Mouse (Mus musculus) cerebellum, adult 11 months (tissue): ENCODE data around the gene Mill2.

Experiments
- DNase-seq: peaks from one replicate; pipeline ENCODE4 v3.0.0; 2022

The Mill2 gene

DNA sequence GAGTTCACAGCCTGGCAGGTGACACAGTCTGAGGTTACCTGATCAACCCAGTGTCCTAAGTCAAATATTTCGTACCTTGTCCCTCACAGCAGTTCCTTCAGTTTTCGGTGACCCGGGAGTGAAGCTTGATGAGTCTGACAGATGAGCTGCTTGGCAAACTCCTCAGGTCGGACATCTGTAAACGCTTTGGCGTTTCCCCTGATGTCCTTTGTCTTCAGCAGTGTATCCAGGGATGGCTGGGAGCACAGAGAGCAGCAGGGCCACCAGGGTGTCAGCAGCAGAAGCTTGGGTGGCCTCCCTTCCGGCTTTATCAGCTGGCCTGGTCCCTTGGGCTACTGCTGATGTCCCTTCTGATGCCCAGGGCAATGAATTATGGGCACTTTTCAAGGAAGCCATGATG lies 38.9 kb downstream of the Mill2 start:
- DNase-seq: no peak

DNA sequence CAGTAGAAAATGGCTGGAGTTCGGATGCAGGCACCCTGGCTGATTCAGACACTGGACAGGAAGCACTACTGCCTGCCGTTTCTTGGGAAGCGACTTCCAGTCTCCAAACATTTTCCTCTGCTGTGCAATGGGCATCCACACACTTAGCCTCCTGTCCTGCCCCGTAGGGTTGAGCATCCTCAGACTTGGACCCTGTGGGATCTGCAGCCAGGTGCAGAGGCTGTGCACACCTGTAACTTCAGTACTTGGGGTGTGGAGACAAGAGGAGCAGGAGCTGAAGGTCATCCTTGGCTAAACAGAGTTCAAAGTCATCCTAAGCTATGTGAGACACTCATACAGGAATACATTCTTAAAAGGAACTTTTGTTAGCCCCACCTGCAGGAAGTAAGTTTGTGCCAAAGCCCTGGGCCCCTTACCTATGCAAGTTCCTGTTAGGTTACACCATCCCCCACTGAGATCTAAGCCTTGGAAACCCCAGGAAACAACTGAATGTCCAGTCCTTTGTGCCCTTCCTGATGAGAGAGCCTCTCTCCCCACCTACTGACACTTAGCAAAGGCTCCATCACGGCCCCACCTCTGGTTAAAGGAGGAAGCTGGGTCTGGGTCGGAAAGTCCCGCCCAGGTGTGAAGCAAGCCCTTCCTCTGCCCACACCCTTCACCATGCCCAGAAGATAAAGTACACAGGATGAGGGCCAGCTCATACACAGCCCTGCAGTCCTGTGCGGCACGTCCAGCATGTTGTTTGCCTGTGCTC lies 44.4 kb downstream of the Mill2 start:
- no peak for DNase-seq

DNA sequence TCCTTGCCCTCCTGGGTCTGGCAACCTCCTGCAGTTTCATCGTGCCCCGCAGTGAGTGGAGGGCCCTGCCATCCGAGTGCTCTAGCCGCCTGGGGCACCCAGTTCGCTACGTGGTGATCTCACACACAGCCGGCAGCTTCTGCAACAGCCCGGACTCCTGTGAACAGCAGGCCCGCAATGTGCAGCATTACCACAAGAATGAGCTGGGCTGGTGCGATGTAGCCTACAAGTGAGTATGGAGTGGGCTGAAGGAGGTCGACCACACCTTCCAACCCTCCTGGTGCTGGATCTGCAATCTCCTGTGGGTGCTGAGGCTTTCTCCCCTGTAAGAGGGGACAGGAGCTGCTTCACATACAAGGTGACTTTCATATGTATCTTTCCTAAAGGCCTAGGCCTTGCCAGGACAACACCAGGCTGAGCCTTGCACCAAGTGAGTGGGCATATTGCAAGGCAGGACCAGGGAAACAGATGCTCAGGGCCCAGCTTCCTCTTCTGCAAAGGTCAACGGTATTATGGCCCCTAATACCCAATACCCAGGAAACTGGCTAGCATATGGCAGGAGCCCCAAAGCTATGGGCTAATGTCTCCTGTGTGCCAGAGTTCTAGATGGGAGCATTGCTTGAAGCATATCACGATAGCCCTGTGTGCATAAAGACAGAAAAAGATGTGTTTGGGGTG lies 45.1 kb downstream of the Mill2 start:
- no peak for DNase-seq

DNA sequence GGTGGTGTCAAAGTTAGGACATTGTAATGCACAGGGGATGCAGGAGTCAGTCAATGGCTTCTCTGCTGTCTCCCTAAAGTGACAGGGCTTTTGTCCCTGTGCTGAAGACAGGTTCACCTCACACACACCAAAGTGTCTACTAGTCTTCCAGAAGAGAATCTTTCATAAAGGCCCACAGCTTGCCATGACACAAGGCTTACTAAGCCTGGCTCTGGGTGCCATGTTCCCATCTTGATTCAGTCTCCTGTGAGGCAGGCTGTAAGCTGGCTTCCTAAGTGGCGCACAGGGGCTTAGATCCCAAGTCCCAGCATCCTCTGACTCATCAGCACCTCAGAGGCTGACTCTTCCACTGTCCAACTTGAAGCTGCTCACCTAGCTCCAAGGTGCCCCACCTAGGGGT lies 47.2 kb downstream of the Mill2 start:
- DNase-seq: no peak

DNA sequence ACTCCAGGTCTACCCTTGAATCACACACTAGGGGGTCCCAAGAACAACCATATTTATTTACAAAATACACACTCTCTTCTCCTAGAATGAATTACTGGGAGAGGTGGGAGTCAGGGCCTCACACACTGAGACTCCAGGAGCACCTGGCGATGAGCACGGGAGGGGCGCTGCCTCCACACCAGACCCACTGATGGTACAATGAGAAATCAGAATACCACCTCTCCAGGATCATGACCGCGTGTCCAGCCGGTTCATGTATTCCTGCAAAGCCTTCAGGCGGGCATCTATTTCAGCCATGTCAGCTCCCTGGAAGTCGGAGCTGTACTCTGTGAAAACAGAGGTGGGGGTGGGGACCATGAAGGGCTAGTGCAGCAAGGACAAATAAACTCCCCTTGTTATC lies 51.1 kb downstream of the Mill2 start:
- DNase-seq: no peak

DNA sequence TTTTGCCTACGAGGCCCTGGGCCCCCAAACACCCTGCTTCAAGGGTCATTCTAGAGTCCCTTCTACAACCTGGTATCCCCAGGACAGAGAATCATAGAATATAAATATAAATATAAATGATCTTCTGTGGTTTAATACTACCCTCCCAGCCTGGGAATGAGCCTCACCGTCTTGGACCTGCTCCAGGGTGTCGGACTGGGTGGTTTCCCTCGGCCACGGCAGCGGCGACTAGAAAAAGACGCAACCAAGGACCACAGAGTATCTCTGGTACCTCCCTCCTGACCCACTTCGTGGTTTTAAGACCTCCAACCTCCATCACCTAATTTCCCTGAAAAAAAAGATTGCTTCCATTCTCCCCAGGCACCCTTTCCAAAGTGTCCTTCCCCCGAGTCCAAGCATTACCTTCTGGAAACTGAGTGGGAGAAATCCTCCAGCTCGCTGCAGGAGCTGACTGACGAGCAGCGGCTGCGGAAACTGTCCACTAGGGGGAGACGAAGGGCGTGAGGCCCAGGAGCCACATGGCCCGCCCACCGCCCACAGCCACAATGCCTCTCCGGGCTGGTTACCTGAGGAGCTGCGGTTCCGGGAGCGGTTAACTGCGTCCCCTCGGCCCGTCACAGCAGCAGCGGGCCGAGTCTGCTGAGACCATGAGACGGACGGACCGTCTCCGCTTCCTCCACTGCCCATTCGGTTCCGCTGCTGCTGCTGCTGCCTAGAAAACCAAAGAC lies 52.3 kb downstream of the Mill2 start:
- DNase-seq: peak; percentile 90

DNA sequence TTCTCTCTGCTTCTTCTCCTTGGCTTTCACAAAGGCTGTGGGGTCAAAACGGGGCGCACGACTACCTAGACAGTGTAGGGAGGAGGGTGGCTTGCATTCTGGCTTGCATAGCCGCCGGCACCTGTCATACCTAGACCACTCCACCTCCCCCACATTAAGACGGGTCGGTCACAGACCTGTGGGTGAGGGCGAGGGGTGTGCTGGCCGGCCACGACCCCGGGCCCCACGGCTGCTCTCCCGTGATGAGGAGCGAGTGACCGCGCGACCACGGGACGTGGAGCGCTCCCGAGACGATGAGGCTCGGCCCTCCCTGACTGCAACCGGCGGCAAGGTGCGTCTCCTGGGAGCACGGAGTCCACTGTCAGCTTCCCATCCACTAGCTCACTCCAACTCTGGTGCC lies 53.2 kb downstream of the Mill2 start:
- DNase-seq: no peak

DNA sequence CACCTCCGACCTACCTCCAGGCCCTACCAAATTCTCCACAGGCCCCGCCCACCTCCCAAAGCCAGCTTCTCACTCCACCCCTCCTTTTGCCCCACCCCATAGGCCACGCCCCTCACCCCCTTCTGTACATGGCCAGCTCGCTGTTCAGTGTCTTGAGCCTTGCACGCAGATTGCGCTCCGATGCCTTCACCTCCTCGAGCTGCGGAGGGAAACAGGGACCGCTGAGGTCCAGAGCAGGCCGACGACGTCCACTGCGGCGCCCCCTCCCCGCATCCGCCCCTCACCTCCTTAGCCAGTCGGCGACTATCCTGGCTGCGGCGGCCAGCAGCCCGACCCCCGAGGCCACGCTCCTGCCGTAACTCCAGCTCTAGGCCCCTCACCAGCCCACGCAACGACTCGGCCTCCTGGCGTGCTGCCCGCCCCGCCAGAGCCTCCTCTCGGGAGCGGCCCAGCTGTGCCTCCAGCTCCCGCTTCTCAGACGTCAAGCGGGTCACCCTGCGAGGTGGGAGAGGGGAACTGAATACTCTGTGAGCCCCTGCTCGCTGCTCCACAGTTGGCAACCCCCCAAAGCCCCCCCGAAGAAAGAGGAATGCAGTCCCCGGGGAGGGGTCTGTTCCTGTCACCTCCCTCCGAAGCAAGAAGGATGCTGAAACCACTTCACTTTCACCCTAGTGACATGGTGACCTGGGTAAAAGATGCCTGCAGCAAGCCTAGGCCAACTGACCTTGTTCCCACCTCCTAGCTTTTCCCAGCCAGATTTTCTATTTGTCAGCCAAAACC lies 54.1 kb downstream of the Mill2 start:
- DNase-seq: peak; percentile 82

DNA sequence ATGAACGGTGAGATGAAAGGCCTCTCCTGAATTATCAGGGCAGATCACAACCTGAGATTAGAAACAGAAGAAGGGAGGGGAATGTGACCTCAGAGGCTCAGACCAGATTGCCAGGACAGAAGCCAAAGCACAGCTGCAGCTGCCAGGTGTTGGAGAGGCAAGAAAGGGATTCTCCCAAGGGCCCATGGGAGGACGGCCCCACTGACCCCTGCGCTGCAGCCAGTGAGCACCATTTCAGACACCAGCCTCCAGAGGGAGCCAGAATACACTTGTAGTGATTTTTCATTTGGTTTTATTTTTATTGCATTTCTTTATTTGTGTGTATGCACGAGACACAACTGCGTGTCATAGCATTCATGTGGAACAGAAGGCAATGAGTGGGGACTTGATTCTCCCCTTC lies 56.8 kb downstream of the Mill2 start:
- no peak for DNase-seq

DNA sequence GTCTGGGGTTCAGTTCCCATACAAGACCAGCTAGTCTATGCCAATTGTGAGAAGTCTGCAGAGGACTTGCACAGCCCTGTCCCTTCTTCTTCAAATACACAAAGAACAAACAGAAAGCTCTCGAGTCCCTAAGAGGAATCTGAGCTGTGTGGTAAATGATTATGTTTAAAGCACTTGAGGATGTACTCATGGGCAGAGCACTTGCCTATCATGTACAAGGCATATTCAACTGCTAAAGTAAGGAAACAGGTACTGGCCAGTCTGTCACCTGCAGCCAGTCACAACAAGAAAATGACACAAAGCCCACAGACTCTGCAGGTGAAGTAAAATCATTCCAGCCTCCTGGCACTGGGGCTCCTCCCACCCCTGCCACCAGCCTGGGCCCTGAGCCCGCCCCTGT lies 60.7 kb downstream of the Mill2 start:
- no peak for DNase-seq

DNA sequence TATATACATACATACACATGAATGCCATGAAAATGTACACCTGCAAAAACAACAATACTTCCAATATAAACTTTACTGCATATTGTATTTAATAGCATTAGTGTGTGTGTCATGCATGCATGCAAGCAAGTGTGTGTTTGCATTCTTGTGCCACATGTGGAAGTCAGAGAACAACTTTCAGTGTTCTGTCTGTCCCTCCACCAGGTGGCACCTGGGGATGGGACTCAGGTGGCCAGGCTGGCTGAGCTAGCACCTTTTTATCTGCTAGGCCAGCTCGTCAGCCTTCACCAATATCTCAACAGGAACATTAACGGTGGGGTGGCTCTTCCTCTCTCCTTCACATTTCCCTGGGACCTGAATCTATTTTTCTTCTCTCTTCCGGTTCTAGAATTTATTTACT lies 62.7 kb downstream of the Mill2 start:
- no peak for DNase-seq

DNA sequence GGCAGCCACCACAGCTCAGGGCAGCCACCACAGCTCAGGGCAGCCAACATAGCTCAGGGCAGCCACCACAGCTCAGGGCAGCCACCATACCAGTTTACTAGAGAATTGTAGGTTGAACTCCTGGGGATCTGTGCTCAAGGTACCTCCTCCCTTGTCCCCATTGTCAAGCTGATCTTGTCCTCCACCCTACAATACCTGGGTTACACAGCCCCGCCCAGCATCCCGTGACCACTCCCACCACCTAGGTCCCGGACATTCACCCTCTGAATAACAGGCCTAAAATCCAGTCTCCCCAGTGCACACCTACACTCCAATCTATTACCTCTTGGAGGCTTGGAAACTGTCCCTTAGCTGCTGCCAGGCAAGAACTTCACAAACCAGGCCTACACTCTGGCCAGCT lies 65.2 kb downstream of the Mill2 start:
- no peak for DNase-seq

DNA sequence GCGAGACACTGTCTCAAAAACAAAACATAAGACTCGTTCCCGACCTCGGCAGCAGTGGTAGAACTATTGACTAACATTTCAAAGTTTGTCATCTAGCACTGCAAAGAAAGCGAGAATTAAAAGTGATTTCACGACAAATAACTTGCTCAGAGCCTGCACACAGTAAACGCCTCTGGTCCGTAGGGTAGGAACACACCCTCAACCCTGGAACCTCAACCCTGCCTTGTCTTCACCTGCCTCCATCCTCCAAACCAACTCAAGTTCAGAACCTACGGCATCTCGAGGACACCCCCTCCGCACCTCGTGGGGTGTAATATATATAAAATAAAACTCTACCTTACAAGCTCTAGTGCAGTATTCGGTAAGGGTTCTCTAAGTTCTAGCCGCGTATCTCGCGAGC lies 70.0 kb downstream of the Mill2 start:
- DNase-seq: no peak

DNA sequence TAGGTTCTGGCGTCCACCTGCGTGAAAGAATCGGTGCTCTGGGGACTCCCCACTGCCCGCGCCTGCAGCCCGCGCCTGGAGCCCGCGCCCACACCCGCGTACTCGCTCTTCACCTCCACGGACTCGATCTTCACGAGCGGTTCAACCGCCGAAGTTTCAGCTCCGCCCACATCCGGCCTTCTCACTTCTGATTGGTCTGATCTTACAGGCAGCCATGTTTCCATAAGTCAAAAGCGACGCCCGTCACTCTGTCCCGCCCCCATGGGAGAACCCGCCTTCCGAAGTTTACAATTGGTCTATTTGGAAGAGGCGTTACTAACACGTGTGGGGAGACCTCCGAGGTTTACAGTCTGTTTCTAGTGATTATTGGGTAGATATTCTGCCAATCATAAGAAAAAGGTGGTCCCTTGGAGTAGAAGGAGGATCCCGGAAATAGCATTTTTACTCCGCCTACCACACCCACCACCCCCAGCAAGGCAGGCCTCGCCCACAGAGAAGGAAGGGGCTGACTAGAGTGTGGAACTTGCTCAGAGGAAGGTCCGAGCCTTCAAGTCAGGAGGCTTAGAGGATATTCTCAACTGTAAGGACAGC lies 70.6 kb downstream of the Mill2 start, which contains the start of gene Ccdc61:
Gene Ccdc61 (minus strand): TSS at position 175 of the 591 bp plus-strand sequence.
- DNase-seq: peak; percentile 95
